Mouse (Mus musculus) cerebellum, adult 11-12 months (tissue): ENCODE measurements around the gene Gm38431.
"Not testable (repeated sequence)": the region's sequence is repeated elsewhere in the genome, so short reads cannot be mapped to it uniquely, and the experiment has no call there.

Source experiments
- DNase-seq: peaks from one replicate; pipeline ENCODE4 v3.0.0; 2022

The Gm38431 gene

DNA sequence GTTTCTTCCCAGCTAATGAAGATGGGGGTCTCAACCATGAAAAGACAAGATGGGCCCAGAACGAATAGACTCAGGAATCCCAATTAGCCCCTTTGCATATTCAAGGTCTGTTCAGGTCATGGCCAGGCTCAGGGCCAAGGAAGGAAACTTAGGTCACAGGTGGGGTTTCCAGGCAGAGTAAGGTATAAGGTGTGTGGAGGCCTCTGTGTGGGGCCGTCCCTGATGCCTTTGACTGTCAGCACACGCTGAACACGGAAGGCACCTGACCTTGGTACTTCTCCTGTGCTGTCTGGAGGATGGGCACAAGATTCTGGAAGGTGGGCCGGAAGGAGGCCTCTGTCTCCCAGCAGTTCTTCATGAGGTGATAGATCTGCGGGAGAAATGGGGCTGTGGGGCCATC lies 13.0 kb upstream of the Gm38431 start:
- DNase-seq, result no peak

DNA sequence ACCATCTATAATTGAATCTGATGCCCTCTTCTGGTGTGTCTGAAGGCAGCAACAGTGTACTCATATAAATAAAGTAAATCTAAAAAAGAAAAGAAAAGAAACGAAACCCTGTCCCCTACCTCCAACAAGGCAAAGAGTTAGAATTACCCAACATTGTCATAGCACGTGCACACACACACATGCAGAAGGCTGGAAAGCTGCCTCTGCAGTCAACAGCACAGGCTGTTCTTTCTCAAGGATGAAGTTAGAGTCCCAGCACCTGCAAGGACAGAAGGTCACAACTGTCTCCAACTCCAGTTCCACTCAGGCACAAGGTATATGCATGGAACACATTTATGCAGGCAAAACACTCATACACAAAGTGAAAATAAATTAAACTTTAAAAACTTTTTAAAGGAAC lies 10.3 kb upstream of the Gm38431 start:
- DNase-seq, result no peak

DNA sequence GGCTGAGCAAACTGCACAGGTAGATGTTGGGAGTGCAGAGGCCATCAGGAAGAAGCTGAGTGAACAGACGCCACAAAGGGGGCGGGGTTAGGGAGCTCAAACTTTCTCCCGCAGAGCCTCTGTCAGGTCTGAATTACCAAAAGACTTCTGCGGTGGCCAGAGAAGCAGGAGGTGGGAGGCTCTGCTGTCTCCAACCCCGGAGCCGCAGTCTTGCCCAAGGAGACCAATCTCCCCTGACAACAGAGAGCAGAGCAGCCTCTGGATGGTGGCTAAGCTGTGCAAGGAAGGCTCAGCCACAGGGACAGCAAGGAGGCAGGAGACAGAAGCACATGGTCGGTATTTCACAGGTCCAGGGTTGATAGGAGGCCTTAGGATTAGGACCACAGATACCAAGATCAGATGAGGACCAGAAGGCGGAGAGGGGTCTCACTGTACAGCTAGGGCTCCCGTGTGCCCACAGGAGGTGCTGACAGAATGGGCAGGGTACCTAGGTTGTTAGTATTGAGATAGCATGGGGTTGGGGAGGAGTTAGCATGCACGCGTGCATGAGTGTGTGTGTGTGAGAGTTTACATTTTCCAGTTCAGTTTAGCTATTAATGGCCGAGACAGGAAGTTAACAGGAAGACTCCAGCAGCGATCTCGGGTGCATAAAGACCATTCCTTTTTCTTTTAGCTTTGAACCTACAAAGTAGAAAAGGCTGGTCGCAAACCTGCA lies 8.8 kb upstream of the Gm38431 start:
- no peak for DNase-seq

DNA sequence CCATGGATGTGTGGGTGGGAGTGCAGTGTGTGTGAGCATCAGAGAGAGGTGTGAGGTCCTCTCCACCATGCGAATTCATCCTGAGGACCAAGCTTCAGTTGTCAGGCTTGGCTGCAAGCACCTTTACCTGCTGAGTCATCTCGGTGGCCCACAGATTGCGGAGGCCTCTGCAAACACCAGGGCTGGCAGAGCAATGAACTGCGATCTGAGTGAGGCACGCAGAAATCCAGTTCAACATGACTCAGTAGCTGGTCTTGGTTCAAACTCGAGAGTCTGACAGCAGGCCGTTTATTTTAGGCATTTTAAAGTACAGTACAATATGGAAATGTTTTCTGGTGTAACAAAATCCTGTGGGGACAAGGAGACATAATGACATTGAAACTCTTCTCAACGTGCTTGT lies 6.0 kb upstream of the Gm38431 start:
- no peak for DNase-seq

DNA sequence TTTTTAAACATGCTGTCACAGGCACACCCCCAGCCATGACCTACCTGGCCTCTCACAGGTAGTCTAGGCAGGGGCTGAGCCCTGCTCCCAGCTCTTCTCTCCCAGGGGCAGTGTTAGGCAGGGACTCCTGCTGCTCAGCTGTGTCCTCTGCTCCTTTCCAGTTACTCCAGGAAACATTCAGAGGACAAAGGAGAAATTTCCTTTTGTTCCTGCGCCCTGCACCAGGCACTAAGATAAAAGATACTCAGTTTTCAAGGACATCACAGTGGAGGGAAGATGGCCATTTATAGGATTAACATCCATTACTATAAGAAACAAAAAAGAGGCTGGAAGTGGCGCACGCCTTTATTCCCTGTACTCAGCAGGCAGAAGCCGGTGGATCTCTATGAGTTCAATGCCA lies 4.2 kb upstream of the Gm38431 start:
- DNase-seq, result no peak

DNA sequence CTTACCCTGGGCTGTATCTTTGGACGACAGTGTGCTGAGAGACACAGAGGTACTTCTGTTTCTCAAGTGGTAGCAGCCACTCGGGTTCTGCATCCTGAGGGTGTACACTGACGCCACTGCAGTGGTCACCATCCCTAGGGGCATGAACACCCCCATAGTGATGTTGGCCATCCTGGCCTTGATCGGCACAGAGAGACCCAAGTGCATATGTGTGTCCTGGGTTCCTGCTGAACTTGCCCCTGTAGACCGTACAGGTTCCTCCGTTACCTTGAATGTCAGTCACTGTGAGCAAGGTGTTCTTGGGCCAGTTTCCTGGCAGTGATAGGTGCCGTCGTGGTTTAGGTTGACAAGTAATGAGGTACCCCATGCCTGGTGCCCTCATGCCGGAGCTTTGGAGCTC lies 1.6 kb upstream of the Gm38431 start:
- peak; percentile 33 for DNase-seq

DNA sequence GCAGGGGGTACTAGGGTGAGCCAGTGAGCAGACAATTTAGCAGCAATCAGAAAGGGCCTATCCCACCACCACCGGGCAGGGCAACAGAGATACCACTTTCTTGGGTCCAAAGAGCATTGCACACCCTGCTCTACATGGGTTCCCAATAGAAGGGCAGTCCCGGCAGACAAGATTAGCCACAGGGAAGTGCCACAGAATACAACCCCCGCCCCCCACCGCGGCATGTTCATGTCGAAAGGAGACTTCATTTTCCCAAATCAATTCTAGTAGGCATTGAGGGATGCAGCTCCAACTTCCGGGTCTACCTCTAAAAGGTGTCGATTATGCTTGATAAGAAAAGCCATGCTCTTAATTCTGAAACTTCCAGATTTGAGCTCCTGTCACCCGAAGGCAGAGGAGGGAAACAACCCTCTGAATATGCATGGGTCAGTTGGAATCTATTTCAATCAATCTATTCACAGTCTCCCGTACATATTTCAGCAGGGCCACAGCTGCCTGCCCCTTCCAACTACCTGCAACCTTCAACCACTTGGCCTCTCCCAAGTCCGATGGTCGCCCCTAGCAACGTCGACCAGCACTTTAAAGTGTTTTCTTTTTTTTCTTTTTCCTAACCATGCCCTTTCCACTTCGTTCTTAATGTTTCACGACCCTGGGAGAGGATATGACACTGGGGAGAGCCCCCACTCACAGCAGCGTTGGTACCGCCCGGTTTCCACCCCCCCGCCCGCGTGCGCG lies 658 bp downstream of the Gm38431 start:
- peak; percentile 49 for DNase-seq

DNA sequence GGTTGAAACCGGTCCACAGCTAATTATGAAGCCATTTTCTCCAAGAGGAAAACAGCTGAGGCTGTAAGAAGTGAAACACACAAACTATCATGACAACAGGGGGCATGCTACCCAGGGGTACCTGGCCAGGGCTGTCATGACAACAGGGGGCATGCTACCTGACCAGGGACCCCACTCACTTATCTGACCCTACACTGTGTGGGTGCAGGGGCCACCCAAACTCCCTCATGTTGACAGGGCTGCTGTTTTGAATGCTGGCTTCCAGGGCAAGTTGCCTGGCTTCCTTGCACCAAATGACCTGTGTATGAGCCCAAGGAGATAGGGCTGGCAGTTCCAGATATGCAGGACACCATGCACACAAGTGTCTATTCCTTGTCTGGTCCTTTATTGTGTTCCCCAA lies 1.3 kb downstream of the Gm38431 start:
- DNase-seq, result peak; percentile 46

DNA sequence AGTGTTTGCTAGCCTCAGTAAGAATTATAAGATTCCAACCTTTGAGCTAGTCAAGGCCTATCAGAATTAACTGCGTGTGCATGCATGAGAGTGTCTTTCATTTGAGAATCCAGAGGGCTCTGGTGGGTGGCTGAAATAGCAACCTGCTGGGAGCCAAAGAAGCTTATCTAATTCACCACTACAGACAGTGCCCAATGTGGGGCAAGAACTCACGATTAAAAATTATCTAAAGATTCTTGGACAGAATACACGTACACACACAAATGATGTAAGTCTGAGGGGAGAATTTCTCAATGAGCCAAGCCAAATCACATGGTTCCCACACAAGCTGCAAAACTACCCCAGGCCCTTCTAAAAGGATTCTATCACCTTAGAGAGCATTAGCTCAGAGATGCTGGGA lies 8.5 kb downstream of the Gm38431 start:
- DNase-seq, result no peak

DNA sequence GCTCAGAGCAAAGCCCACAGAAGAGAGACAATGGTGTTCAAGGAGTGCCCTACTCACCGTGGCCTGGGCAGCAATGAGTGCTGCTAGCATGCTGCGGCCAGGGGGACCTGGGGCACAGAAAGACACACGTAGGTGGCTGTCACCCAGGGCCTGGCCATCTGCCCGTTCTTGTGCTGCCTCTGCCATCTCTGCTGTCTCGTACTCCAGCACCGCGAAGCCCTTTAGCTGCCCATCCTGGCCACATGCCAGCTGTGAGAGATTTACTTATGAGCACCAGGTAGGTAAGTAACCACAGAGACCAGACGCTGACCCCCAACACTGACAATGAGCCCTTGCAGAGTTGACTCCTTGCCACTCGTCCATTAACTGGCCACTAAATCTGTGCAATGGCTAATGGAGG lies 10.7 kb downstream of the Gm38431 start:
- DNase-seq, result no peak

DNA sequence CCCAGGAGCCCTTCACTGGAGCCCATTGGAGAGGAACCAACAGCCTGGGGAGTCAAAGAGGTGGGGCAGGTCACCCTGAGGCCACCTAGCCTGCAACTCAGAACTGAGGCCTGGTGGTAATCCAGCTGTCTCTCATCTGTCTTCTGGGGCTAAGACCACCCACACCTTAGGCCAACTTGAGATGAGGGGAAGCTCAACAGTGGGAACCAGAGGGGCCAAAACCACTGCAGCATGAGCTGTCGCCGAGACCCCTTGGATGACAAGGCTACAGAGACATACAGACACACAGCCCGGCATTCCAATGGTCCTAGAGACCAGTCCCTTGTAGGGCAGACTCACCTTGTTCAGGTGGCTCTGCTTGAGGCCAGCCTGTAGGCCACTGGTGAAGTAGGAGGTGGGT lies 16.2 kb downstream of the Gm38431 start:
- no peak for DNase-seq

DNA sequence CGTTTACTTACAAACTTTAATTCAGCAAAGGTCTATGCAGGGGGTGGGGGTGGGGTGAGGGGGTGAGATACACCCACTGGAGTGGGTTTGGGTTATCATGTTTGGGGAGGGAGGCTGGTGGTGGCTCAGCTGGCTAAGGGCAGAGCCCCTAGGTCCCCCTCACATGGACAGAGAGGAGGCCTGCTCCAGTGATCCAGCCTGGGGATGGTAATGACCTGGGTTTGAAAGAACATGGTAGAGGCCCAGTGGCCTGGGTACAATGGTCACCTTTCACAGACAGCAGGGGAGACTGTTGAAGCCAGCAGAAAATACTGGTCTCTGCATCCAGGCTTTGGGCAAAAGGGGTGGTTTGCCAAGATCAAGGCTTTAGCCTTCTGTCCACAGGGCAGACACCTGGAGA lies 17.6 kb downstream of the Gm38431 start:
- DNase-seq, result no peak

DNA sequence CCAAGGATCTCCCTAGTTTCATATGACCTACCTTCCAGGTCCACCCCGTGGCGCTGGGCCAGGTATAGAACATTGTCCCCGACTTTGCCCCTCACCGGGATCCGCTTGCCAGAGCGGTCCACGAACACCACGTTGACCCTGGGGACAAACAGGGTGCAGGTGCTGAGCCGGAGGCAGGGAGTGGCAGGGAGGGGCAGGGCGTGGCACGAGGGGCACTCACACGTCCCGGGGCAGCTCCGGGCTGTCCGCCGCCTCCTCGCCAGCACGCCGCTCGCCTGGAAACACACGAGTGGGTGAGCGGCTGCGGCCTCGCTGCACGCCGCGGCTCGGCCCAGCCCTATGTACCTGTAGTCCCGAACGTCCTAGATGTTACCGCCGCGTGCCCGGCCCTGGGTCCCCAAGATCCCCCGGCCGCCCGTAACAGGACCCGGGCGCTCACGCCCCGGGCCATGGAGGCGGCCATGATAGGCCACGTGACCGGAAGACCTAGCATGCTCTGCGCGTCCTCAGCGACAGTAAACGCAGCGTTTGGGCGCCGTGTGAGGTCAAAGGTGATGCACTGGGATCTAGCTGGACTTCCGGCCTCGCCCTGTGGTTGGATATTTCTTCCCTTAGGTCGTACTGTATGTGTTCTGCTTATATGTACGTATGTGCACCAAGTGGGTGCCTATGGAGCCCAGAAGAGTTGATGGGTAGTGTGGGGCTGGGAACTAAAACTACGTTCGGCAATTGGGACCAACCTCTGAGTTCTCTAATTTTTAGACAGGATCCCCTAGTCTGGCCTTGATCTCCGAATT lies 18.6 kb downstream of the Gm38431 start, which contains the start of the genes Gm49373 and Fdx1l:
Gm49373 (minus strand) TSS at position 53 of the 797 bp plus-strand sequence.
Fdx1l (minus strand) TSS at position 571 of the 797 bp plus-strand sequence.
- peak; percentile 89 for DNase-seq

DNA sequence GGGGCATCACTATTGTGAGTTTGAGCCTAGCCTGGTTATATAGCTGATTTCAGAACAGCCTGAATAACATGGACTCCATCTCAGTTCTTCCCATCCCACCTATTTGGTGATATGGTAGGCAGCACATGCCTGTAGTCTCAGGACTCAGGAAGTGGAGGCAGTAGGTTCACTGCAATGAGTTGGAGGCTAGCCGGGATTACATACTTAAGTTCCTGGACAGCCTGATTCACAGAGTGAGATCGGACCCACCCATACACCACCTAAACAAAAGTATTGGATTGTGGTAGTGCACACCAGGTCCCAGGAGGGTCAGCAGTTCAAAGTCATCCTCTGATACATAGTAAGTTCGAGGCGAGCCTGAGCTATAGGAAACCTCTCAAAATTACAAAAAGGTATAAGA lies 19.2 kb downstream of the Gm38431 start:
- no peak for DNase-seq

DNA sequence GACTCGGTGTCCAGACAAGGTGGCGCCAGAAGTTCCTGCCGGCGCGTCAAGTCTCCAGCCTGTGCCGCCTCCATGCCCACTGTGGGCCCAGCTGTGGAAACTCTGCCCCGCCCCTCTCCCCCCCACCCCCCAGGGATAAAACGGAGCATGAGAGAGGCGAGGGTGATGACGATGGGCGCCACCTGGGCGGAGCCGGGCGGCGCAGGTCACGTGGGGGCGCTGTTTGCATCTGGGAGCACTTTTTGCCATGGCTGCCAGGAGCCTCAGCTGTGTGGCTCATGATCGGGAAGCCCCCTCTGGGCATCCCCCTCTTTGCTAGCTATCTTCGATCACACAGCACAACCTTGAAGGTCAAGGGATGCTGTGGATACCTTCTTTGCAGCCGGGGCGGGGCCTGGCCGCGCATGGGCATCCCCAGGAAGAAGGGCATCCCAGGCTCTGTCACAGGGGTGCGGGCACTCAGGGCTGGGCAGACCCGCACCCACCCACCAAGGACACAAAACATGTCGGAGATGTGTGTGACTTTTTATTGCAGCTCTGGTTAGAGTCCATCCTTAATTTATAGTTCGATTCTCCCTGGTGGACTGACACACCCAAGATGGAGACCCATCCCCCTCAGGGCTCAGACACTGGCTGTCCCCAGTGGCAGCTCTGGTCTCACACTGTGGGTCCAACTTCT lies 24.7 kb downstream of the Gm38431 start, which contains the start of gene Zglp1:
Zglp1 (minus strand) TSS at position 88 of the 679 bp plus-strand sequence.
- DNase-seq, result no peak

DNA sequence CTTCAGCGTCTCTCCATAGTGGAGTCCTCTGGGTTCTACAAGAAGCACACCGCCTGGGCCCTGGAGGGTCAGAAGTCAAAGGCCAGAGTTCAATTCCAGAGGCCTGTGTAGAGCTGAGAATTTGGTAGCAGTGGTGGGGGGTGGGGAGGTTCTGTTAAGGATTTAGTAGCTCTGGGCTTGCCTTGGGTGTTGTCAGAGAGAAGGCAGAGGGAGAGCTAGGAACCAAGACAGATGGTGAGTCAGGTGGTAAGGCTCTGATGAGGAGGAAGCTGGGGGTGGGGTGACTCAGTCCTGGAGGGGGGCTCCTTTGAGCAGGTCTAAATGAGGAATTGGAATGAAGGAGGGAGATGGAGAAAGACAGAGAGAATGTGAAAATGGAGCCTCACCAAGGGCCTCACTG lies 28.9 kb downstream of the Gm38431 start:
- no peak for DNase-seq

DNA sequence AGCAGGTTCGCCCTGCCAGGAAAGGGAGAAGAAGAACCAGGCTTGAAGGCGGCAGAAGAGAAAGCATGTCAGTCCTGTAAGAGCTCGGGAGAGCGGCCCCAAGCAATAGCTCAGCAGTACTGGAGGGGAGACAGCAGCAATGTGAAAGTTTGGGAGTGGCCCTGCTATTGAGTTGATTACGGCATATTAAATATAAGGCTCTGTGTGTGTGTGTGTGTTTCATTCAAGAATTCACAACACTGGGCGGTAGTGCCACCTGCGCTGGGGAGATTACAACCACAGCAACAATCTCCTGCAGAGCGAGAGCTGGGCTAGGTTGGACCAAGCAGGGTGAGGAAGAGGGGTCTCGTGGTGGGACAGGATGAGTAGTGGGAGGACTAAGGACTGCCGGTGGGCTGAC lies 40.2 kb downstream of the Gm38431 start:
- no peak for DNase-seq

DNA sequence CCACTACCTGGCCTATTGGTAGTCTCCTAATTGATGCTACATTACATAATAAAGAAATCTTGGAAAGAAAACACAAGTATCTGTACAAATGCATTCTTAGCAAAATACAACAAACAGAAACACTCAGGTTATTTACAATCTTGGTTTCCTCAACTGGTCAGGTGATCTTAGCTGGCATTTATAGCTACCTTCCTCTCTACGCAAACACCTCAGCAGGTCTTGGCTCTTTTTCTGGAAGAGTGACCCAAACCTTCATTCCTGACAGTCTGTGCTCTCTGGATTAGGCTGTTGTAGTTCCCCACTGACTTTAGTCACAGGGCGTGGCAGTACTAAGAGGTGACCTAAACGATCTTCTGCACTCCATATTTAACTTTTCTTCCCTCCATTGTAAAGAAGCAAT lies 46.6 kb downstream of the Gm38431 start:
- DNase-seq, result no peak

DNA sequence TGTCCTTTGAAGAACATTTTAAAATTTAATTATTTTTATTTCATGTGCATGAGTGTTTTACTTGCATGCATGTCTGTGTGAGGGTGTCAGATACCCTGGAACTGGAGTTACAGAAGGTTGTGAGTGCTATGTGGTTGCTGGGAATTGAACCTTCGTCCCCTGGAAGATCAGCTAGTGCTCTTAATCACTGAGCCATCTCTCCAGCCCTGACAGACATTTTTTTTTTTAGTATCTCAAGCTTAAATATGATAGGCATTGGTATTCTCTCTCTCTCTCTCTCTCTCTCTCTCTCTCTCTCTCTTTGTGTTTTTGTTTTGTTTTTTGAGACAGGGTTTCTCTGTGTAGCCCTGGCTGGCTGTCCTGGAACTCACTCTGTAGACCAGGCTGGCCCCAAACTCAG lies 47.0 kb downstream of the Gm38431 start:
- not testable (repeated sequence) for DNase-seq

DNA sequence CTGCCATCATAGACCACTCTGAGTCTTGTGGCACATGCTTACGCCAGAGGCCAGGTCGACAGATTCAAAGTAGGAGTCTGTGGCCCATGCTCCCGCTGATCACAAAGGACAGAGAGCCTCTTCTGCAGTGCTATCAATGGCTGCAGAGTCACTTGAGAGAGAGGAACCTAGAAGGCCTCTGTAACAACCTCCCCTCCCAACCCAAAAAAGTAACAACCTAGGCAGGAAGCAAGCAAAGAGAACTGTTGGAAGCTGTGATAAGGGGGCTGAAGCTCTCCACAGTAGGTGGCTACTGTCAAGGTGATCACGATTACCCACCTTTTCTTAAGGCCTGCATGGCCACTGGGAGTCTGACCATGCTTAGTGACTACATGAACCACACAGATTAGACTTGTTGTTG lies 48.2 kb downstream of the Gm38431 start:
- no peak for DNase-seq

DNA sequence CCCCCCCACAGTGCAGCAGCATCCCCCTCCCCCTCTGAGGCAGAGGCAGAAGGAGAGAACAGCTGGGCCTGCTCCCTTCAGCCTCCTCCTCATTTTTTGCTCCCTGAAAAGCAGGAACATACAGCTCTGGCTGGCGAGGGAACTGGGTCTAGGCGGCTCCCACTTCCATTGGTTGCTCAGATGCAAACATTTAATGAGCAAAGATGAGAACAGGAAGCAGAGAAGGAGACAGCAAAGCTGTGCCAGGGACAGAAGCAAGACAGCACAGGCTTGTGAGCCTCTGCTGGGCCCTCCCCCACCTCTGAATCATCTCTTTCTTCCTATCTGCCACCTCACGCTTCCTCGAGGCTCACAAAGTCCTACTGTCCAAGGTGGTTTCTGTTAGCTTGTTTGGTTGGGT lies 50.5 kb downstream of the Gm38431 start:
- no peak for DNase-seq

DNA sequence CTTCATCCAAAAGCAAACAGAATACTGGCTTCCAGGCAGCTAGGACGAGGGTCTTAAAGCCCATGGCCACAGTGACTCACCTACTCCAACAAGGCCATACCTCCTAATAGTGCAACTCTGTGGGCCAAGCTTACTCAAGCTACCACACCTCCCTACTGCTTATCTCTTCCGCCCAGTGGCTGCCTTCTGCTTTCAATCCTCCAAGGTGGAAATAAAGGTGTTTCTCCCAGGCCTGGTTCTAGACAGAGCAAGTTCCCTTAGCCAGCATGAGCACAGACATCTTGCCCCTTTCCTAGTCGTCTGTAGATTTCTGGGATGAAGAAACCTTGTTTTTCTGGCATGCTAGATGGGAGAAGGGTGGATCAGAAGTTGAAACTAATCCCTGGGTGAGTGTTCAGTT lies 52.0 kb downstream of the Gm38431 start:
- DNase-seq, result no peak

DNA sequence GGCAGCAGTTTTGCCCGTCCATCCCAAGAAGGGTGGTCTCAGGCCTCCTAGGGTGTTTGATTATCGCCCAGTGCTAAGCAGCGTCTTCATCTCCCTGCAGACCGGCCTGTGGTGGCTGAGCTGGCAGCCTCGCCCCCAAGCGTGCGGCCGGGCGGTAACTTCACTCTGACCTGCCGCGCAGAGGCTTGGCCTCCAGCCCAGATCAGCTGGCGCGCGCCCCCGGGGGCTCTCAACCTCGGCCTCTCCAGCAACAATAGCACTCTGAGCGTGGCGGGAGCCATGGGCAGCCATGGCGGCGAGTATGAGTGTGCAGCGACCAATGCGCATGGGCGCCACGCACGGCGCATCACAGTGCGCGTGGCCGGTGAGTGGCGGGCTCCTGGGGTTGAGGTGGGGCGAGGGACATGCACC lies 54.3 kb downstream of the Gm38431 start:
- DNase-seq, result no peak
